Mouse (Mus musculus): Measurements from ENCODE around the gene Cela3b. TPM values are rescaled to one million over a fixed set of nuclear protein-coding genes. Genes with fewer than 3 reads are reported as not detected.
A peak's percentile ranks its signal among the peaks of the same experiment; 100 is the strongest.

Gene Cela3b
- polyA plus RNA-seq, 1 experiment from 2014 or later, result not detected

GRCm38 (mm10) chr4:137375314-137376278 lies 54.7 kb downstream of the Cela3b start:
- H3K27ac ChIP-seq (ENCODE audit: low read length), result no peak overlapping the region
- no peaks in the 10 kb centered on the region for H3K36me3 ChIP-seq (ENCODE audit: control insufficient read depth, insufficient read depth, low read length)
- H3K4me1 ChIP-seq (ENCODE audit: control insufficient read depth, insufficient read depth, low read length), result peaks cover under 1% of the 10 kb centered on the region
- H3K9ac ChIP-seq (ENCODE audit: low read depth, low read length), result 0 out of 2 replicates have a peak overlapping the region, but pooled peaks have one; percentile 30
- H3K4me2 ChIP-seq (ENCODE audit: low read length), result no peak overlapping the region
- 58% methylated on average over 19 of the region's 19 CpGs for WGBS
- no peak overlapping the region for H3K4me3 ChIP-seq (ENCODE audit: low read depth, low read length)
- H3K27me3 ChIP-seq (ENCODE audit: control insufficient read depth, insufficient read depth, low read depth, low read length), result no peaks in the 10 kb centered on the region
- ATAC-seq, result no peak
- H3K9me3 ChIP-seq (replicated peaks; ENCODE audit: control insufficient read depth, low read length, poor library complexity, severe bottlenecking), result no peaks in the 10 kb centered on the region

- H3K9me3 ChIP-seq (replicated peaks; ENCODE audit: control insufficient read depth, low read length, poor library complexity, severe bottlenecking), result no peaks in the 10 kb centered on the region
- peaks cover 5% of the 10 kb centered on the region for H3K4me1 ChIP-seq (ENCODE audit: control insufficient read depth, insufficient read depth, low read length)
- H3K4me3 ChIP-seq (ENCODE audit: low read depth, low read length), result no peak overlapping the region
- H3K4me2 ChIP-seq (ENCODE audit: low read length), result no peak overlapping the region
- H3K27me3 ChIP-seq (ENCODE audit: control insufficient read depth, insufficient read depth, low read depth, low read length), result no peaks in the 10 kb centered on the region
- ATAC-seq, result no peak
- H3K36me3 ChIP-seq (ENCODE audit: control insufficient read depth, insufficient read depth, low read length), result no peaks in the 10 kb centered on the region
- WGBS, result 61% methylated on average over 6 of the region's 6 CpGs
- H3K27ac ChIP-seq (ENCODE audit: low read length), result no peak overlapping the region
- no peak overlapping the region for H3K9ac ChIP-seq (ENCODE audit: low read depth, low read length)
Observed at GRCm38 (mm10) chr4:137373711-137374110, 56.6 kb downstream of the Cela3b start.

GRCm38 (mm10) chr4:137371596-137372523 lies 58.5 kb downstream of the Cela3b start:
- no peak for ATAC-seq
- H3K4me3 ChIP-seq (ENCODE audit: low read depth, low read length), result no peak overlapping the region
- H3K9me3 ChIP-seq (replicated peaks; ENCODE audit: control insufficient read depth, low read length, poor library complexity, severe bottlenecking), result no peaks in the 10 kb centered on the region
- peaks cover 5% of the 10 kb centered on the region for H3K4me1 ChIP-seq (ENCODE audit: control insufficient read depth, insufficient read depth, low read length)
- H3K9ac ChIP-seq (ENCODE audit: low read depth, low read length), result no peak overlapping the region
- H3K27me3 ChIP-seq (ENCODE audit: control insufficient read depth, insufficient read depth, low read depth, low read length), result no peaks in the 10 kb centered on the region
- no peak overlapping the region for H3K4me2 ChIP-seq (ENCODE audit: low read length)
- H3K27ac ChIP-seq (ENCODE audit: low read length), result no peak overlapping the region
- no peaks in the 10 kb centered on the region for H3K36me3 ChIP-seq (ENCODE audit: control insufficient read depth, insufficient read depth, low read length)
- WGBS, result 93% methylated on average over 16 of the region's 16 CpGs

Other genes with a start within 250 kb of the Cela3b start
- gene Wnt4, start 153.1 kb downstream of the Cela3b start, polyA plus RNA-seq (2015; fragmentation: Nextera tagmentation; extraction: Ambion mirVana), result 1.6 and 2.7 TPM in 2 replicates
- 1,054 and 1,095 TPM in 2 replicates for gene Cdc42, start 72.8 kb downstream of the Cela3b start, polyA plus RNA-seq (2015; fragmentation: Nextera tagmentation; extraction: Ambion mirVana)
- gene Cela3a, start 20.7 kb downstream of the Cela3b start, polyA plus RNA-seq (2015; fragmentation: Nextera tagmentation; extraction: Ambion mirVana), result not detected in 2 replicates
- not detected in 2 replicates for gene 1700013G24Rik, start 22.7 kb upstream of the Cela3b start, polyA plus RNA-seq (2015; fragmentation: Nextera tagmentation; extraction: Ambion mirVana)
- gene Hspg2, start 38.2 kb upstream of the Cela3b start, polyA plus RNA-seq (2015; fragmentation: Nextera tagmentation; extraction: Ambion mirVana), result 3.4 and 3.6 TPM in 2 replicates
- 0.97 TPM in 1 of 2 replicates, not detected in the other for gene Ldlrad2, start 144.0 kb upstream of the Cela3b start, polyA plus RNA-seq (2015; fragmentation: Nextera tagmentation; extraction: Ambion mirVana)
- 57.2 and 63.2 TPM in 2 replicates for gene Usp48, start 163.2 kb upstream of the Cela3b start, polyA plus RNA-seq (2015; fragmentation: Nextera tagmentation; extraction: Ambion mirVana)
- gene Rap1gap, start 234.2 kb upstream of the Cela3b start, polyA plus RNA-seq (2015; fragmentation: Nextera tagmentation; extraction: Ambion mirVana), result 83.0 and 105 TPM in 2 replicates

Measured in midbrain, embryonic 16.5 days (tissue).